Mouse (Mus musculus): ENCODE data around the gene Rhox4f. TPM values are rescaled to one million over a fixed set of nuclear protein-coding genes. Genes with fewer than 3 reads are reported as not detected.
"Not testable (repeated sequence)": the region's sequence is repeated elsewhere in the genome, so short reads cannot be mapped to it uniquely, and the experiment has no call there.

The Rhox4f gene
- not detected in 2 replicates for total RNA-seq (2021)
- long read RNA-seq: 0 reads

DNA sequence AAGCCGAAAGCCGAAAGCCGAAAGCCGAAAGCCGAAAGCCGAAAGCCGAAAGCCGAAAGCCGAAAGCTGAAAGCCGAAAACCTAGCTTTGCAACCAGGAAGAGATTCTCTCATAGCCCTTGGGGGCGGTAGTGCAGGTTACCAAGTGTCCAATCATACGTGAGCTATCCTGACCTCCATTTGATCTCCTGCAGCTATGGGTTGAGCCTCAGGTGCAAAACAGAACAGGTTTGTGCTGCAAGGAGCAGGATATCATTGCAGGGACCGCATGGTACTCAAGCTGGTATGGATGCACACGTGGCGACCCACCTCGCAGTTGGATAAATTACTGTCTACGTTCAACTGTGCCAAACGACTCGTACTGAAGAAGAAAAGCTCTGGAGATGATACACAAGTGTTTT, at the start of gene Rhox4f:
TSS of gene Rhox4f (minus strand) at position 101 of the 400 bp plus-strand sequence.
- DNase-seq: not testable (repeated sequence)

- DNase-seq: not testable (repeated sequence)
Measured at GRCm38 (mm10) chrX:37651227-37651626, 43.7 kb upstream of the Rhox4f start, which contains the start of gene Rhox4g. TSS of gene Rhox4g (minus strand) at chrX:37651327.

- DNase-seq: not testable (repeated sequence)
Measured at GRCm38 (mm10) chrX:37643370-37643769, 35.9 kb upstream of the Rhox4f start, which contains the start of gene Rhox2g. TSS of gene Rhox2g (minus strand) at chrX:37643470.

DNA sequence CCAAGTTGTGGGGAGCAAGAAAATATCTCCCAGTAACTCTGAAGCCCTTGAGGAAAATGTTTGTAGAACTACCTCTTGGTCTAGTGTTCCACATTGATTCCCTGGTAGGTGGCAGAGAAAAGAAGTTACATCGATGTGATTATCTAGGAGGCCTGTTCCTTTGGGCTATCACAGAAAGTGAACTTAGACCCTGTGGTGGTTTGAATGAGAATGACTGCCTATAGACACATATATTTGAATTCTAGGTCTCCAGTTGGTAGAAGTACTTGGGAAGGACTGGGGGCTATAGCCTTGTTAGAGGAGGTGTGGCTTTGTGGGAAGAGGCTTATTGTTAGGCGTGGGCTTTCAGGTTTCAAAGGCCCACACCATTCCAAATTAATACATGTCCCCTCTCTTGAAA, 21.0 kb upstream of the Rhox4f start, which contains the start of gene Rhox3g:
TSS of gene Rhox3g (minus strand) at position 101 of the 400 bp plus-strand sequence.
- not testable (repeated sequence) for DNase-seq

DNA sequence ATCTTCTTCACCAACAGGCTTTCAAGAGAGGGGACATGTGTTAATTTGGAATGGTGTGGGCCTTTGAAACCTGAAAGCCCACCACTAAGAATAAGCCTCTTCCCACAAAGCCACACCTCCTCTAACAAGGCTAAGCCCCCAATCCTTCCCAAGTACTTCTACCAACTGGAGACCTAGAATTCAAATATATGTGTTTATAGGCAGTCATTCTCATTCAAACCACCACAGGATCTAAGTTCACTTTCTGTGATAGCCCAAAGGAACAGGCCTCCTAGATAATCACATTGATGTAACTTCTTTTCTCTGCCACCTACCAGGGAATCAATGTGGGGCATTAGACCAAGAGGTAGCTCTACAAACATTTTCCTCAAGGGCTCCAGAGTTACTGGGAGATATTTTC, 26.8 kb downstream of the Rhox4f start, which contains the start of gene Rhox3f:
TSS of gene Rhox3f (plus strand) at position 301 of the 400 bp plus-strand sequence.
- DNase-seq: not testable (repeated sequence)

DNA sequence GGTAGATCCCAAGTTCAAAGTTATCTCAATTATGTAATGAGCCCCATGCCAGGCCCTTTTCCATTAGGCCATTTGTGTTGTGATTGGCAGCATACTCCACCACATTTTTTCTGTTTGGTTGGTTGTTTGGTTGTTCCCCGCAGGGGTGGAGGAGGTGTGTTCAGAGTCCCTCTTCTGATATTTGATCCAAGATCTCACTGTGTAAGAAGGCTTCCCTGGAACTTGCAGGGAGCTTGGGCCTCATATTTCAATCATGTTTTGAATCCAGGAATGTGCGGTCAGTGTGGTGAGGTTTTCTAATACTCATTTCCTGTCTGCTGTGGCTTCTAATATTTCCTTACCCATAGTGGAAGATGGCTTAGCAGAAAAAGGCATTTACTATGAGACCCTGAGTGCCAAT, 34.9 kb downstream of the Rhox4f start:
- DNase-seq: not testable (repeated sequence)

- DNase-seq: not testable (repeated sequence)
Measured at GRCm38 (mm10) chrX:37571105-37571504, 36.4 kb downstream of the Rhox4f start, which contains the start of gene Rhox2f. TSS of gene Rhox2f (plus strand) at chrX:37571405.

DNA sequence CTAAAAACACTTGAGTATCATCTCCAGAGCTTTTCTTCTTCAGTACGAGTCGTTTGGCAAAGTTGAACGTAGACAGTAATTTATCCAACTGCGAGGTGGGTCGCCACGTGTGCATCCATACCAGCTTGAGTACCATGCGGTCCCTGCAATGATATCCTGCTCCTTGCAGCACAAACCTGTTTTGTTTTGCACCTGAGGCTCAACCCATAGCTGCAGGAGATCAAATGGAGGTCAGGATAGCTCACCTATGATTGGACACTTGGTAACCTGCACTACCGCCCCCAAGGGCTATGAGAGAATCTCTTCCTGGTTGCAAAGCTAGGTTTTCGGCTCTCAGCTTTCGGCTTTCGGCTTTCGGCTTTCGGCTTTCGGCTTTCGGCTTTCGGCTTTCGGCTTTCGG, 50.4 kb downstream of the Rhox4f start, which contains the start of gene Rhox4e:
TSS of gene Rhox4e (plus strand) at position 301 of the 400 bp plus-strand sequence.
- not testable (repeated sequence) for DNase-seq

Other genes starting within 250 kb of the Rhox4f start
- not detected in 2 replicates for gene Rhox3a2, start 227.7 kb downstream of the Rhox4f start, total RNA-seq (2021)
- gene Rhox4a2, start 216.9 kb downstream of the Rhox4f start, total RNA-seq (2021): not detected in 2 replicates
- not detected in 2 replicates for gene Rhox2b, start 195.6 kb downstream of the Rhox4f start, total RNA-seq (2021)
- gene Rhox4b, start 175.2 kb downstream of the Rhox4f start, total RNA-seq (2021): not detected in 2 replicates
- gene Rhox2c, start 154.0 kb downstream of the Rhox4f start, total RNA-seq (2021): not detected in 2 replicates
- gene Rhox3c, start 149.1 kb downstream of the Rhox4f start, total RNA-seq (2021): not detected in 2 replicates
- not detected in 2 replicates for gene Rhox4c, start 127.4 kb downstream of the Rhox4f start, total RNA-seq (2021)
- gene Rhox2d, start 114.3 kb downstream of the Rhox4f start, total RNA-seq (2021): not detected in 2 replicates
- gene Rhox4d, start 93.3 kb downstream of the Rhox4f start, total RNA-seq (2021): not detected in 2 replicates
- not detected in 2 replicates for gene Rhox2e, start 77.3 kb downstream of the Rhox4f start, total RNA-seq (2021)
- gene Rhox3e, start 65.7 kb downstream of the Rhox4f start, total RNA-seq (2021): not detected in 2 replicates
- not detected in 2 replicates for gene Rhox4e, start 50.3 kb downstream of the Rhox4f start, total RNA-seq (2021)
- not detected in 2 replicates for gene Rhox2f, start 36.3 kb downstream of the Rhox4f start, total RNA-seq (2021)
- not detected in 2 replicates for gene Rhox3f, start 26.7 kb downstream of the Rhox4f start, total RNA-seq (2021)
- gene Rhox3g, start 20.9 kb upstream of the Rhox4f start, total RNA-seq (2021): not detected in 2 replicates
- not detected in 2 replicates for gene Rhox2g, start 35.8 kb upstream of the Rhox4f start, total RNA-seq (2021)
- not detected in 2 replicates for gene Rhox4g, start 43.6 kb upstream of the Rhox4f start, total RNA-seq (2021)
- gene Rhox3h, start 61.1 kb upstream of the Rhox4f start, total RNA-seq (2021): not detected in 2 replicates
- gene Rhox2h, start 65.6 kb upstream of the Rhox4f start, total RNA-seq (2021): not detected in 2 replicates
- not detected in 2 replicates for gene Rhox5, start 197.1 kb upstream of the Rhox4f start, total RNA-seq (2021)
- gene Rhox6, start 219.2 kb upstream of the Rhox4f start, total RNA-seq (2021): not detected in 2 replicates
- not detected in 2 replicates for gene Rhox7a, start 224.0 kb upstream of the Rhox4f start, total RNA-seq (2021)